Mouse (Mus musculus): ENCODE measurements around the gene Pappa2.

Gene Pappa2

DNA sequence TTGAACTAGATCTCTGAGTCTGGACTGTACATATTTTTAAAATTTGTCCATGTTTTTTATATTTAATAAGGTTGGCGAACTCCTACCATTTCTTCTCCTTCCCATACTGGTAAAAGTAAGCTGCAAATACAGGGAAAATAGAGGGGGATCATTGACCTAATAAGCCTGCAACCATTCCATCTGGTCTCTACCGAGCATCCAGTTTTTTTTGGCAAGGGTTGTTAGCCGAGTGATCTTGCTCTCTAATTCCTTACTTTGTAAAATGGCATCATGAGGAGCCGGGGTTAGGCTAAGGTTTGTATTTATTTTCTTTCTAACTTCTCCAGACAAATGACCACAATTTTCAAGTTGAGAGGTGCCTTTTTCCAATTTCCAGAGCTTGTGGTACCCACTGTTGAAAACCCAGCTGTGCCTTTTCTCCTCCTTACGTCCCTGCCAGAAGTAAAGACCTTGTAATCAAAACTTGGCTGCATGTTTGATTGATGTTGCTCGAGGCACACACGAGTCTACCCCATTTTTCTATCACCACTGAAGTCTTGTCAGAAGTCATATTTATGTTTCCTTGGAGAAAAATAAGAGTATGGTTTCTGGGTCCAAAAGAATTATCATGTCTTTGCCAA is 210.1 kb downstream of the Pappa2 start:
- in situ Hi-C loops (cut with MboI, MseI): no loop called here

DNA sequence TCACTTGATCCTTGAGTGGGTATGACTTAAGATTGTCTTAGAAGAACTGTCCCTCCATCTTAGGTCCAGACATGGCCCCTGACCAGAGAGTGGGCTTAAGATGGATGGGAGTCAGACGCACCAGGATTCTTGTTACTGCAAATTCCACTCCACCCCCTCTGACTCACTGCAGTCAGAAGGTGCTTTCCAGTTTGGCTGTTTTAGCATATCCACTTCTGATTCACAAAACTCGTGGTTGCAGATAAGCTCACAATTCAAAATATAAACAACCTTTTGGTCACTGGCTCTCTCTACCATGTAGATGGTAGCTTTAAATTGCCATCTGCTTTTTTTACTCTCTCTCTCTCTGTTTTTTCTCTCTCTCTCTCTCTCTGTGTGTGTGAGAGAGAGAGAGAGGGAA is 214.4 kb downstream of the Pappa2 start:
- in situ Hi-C loops (cut with MboI, MseI): no loop called here

DNA sequence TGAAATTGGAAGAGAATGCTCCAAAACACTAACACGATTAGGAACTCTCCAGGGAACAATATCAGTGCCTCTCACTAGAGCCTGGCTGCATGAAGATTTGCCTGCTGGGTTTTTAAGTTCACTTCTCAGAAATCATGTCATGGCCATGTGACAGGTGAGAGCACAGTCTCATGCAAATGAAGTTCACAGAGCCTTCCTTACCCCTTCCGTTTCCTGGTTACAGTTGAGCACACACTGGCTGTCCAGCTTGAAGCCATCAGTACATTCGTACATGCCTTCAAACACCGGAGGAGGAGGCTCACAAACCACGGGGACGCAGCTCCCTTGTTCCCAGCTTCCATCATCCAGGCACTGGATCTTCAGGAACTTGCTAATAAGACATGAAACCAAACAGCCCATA is 215.6 kb downstream of the Pappa2 start:
- in situ Hi-C loops (cut with MboI, MseI): no loop called here

DNA sequence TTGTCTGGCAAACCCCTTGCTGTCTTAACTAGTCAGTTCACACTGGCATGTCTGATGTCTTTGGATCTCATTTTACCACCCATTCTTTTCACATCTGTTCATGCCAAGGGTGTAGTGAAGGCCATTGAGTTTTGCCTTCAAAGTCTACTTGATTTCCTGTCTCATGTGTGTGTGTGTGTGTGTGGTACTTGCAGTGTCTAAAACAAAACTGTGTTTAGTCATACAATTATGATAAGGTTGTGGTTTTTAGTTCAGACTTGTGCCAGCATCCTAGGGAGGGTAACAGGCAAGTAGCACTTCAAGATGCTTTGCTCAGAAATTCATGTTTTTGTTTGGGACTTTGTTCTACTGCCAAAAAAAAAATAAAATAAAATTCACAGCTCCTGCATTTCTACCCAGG is 216.1 kb downstream of the Pappa2 start:
- in situ Hi-C loops (cut with MboI, MseI): no loop called here

DNA sequence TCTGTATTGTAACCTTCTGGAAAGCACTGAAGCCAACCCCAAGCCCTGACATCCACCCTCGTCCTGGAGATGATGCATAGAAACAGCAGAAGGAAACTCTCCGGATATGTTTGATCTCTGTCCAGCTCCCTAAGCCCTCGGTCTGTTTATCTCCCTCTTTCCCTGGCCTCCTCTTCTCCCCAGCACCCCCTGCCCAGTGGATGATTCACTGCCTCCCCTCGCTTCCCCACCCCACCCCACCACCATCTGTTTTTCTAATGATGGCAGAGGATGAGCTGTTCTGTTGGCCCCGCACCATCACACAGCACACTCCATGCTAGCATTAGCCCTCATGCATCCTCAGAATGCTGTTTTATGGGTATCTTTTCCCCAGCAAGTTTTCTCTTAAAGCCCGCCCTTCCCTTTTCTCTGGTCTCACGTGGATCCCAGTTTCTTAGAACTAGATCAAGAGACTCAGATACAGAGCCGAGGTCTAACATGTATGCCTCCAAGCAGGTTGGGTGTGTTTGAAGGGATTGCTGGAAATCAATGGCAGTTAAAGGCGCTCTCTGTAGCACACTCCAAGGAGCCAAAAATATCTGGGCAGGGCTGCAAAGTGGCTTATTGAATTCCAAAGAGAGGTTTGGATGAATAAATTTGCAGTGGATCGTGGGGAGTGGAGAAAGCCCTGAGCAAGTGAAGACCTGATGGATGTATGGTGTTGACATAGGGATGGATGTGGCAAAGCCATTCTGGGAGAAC is 231.8 kb downstream of the Pappa2 start:
- in situ Hi-C loops (cut with MboI, MseI): no loop called here

DNA sequence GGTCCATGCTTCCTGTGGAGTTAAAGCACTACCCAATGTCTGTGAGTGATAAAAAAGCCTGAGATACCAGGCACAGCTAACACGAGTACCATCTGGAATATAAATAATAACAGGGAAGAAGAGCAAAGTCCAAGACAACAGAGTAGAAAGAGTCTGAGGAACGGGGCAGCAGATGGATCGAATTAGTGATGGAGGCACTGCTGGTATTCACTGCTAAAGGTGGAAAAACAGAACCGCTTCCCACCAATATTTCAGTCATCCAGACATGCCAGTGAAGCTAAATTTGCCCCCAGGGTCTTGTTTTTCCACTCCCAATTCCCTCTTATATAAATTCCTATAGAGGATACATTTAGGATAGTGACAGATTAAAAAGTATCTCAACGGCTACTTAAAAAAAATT is 238.8 kb downstream of the Pappa2 start:
- in situ Hi-C loops (cut with MboI, MseI): no loop called here

DNA sequence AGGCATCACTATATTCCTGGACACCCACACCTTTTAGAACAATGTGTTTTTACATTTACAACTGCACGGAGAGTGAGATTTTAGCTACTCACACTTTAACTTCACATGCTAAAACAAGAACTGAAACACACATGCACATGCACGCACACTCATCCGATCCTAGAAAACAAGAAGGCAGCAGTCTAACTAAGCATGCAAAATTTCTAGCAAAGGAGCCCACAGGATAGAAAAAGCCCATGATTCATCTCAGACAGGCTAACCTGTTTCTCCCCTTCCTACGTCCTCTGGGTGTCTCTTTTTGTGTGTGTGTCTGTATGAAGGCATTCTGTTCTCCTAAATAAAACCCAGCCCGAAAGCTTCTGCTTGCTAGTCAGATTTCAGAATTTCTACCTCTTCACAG is 239.3 kb downstream of the Pappa2 start:
- in situ Hi-C loops (cut with MboI, MseI): no loop called here

DNA sequence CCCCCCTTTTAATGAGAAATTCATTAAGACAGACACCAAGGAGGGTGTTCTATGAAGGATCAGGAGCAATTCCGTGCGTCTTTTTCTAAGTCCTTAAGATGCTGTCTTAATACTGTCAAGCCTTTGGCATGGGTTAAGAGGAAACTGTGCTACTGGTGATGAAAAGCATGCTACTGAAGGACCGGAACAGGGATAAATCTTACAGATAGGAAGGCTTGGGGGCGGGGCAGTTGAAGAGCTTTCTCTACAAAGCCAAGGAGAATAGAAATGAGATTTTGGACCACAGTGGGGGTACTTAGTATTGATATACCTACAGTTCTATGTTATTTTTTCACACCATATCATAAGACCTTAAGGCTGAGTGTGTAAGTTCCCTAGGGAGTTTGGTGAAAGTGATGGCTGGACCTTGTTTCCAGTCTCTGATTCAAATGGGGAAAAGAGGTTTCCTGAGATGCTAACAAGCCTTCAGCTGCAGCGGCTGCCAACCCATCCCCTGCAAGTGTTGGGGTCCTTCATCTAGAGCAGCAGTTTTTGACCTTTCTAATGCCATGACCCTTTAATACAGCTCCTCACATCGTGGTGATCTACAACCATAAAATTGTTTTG is 240.0 kb downstream of the Pappa2 start:
- in situ Hi-C loops (cut with MboI, MseI): no loop called here

DNA sequence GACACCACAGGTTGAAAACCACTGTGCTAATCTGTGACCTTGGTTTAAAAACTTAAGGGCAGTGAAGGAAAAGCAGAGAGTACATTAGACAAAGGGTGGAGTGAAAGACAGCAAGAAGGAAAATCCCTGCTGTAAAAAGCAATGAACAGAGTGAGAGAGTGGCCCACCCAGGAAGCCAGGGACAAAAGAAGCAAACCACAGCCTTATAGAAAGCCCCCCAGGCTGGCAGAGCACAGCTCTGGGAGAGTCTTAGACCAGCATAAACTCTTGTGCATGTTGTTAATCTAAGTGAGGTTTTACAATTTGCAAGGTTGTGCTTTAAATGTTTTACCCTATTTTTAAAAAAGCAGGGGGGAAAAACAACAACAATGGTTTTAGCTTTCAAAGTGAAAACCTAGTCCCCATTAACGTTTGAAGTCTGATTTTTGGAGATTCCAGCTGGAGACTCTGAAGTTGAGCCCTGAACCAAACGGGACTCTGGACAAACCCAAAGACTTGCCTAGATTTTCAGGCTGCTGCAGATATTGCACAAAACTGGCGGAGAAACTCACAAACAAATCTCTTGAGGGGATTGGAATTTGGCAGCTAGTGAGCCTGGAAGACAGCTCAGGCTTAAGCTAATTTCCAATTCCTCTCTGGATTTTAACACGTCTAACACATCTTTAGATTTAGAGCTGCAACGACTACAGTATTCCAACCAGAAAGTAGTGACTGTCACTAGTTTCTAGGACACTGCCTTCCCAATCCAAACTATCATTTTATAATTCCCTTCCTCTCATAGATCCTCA is 241.0 kb downstream of the Pappa2 start:
- in situ Hi-C loops (cut with MboI, MseI): no loop called here

DNA sequence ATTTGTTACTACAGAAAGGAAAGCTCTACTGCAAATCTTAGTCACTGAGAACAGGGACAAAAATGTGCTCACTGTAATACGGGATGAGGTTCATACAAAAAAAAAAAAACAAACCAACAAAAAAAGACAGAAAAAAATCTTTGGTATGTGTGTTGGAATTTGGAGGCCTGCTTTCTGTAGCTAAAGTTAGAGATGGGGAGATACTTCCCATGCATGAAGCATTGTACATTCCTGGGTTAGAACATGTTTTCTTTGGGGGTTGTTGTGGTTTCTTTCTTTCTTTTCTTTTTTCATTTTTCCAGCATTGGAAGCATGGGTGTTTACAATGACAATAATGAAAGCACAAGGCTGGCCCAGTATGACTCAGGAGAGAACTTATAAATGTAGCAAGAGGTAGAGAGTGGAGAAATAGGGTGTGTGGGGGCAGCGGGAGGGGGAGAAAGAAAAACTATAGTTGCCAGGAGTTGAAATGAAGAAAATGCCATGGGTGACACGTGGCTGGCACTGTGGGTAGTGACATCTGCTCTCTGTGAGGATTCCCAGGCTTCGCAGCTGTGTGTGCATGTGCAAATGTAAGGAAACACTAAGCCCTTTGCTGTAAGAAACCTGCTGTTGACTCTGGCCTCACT is 247.3 kb downstream of the Pappa2 start:
- in situ Hi-C loops (cut with MboI, MseI): no loop called here

DNA sequence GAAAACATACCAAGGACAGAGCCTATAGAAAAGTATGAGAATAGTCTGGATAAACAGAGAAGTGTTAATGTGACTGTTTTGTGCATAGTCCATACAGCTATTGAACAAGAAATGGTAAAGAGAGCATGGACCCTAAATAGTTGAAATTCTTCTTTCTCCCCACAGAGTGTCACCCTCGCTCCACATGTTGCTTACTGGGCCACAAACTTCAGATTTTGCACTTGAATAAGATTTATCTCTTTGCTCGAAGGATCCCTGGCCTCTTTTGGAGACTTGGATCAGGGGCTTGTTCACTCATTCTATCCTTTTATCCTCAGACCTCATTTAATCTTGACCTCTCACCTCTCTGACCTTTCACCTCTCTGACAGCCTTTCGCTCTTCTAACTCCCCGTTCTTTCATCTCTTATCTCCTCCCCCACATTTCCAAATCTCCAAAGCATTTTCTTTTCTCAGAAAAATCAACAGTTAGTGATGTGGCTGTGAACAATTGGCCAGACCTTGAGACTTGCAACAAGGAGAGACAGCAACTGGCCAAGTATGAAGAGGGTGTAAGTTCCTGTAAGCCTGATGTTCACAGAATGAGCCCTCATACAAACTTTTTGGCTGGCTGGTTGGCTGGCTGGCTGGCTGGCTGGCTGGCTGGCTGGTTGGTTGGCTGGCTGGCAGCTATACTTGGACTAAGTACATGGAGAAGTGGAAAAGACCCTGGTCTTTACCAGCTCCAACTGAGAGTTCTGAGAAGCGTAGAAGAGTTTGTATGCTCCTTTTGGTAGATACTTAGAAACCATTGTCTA is 266.8 kb downstream of the Pappa2 start:
- in situ Hi-C loops (cut with MboI, MseI): no loop called here

DNA sequence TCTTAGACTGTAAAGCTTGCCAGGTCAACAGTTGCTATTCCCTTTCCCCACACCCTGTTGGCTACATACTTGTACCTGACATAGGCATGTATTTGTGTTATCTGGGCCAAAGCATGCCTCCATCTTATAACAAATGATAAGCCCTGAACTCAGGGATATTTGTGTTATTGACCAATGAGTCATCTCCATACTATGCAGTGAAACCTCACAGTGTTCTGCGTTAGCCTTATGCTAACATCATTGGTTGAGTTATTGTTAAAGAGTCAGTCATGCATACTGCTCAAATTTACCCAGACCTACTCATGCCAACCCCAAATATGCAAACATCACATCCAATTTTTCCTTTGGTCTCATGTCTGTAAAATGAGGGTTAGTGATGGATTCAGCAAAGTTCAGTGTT is 279.0 kb downstream of the Pappa2 start:
- in situ Hi-C loops (cut with MboI, MseI): no loop called here

DNA sequence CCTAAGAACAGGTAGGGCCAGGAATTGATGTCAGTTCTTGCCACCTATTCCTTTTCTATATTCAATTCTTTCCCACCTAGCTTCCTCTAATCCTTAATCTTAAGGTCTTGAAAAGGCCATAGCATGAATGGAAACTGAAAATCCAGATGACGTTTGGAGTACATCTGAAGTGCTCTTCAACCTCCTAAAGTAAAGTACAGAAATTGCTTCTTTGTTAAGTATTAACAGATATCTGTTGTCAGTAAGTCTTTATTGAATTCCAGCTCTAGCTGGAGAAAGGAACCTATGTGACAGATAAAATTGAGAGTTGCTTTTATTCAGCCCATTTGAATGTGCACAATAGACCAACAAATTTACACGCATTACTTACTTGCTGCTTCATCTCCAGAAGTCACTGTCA is 280.1 kb downstream of the Pappa2 start:
- in situ Hi-C loops (cut with MboI, MseI): no loop called here

DNA sequence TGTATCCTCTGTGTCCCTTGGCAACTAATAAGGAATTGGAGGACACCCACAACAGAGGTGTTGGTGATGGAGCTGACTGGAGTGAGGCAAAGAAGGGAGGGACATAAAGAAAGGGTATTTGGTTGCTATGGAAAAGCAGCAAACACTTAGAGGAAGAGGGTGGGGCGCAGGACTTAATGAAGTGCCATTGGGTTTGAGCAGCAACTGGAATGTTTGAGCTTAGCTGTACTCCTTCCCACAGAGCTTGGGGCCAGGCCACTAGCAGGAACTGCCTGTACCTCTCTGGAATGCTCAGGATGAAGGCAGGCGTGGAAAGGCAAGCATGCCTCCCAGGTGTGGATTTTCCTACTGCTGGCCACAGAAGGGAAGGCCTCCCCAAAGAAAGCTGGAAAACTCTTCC is 281.0 kb downstream of the Pappa2 start:
- in situ Hi-C loops (cut with MboI, MseI): no loop called here

DNA sequence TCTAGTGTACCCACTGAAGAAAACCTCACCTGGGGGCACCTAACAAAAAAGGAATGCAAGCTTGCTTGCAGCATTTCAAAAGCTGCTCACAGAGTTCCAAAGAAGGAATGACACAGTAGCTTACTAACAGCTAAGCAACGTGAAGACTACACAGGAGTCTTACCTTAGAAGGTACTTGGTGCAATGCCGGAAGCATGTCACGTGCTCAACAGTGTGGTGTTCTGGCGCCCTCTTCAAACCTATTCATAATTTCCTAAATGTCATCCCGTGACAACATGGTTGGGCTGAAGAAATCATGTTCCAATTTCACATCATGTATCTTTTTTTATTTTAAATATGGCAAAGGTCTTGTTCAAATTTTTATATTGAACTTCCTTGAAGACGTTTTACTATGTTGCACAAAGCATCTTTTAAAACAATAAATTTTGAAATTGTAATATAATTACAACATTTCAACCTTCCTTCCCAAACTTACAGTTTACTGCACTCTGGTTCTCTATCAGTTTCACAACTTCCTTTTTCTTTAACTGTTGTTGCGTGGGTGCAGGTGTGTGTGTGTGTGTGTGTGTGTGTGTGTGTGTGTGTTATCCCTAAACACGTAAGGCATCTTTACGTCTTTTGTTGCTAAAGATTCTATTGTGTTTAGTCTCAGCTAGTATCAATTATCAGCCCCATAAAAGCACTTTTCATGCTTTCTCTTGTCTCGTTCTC is 282.3 kb downstream of the Pappa2 start:
- in situ Hi-C loops (cut with MboI, MseI): no loop called here

DNA sequence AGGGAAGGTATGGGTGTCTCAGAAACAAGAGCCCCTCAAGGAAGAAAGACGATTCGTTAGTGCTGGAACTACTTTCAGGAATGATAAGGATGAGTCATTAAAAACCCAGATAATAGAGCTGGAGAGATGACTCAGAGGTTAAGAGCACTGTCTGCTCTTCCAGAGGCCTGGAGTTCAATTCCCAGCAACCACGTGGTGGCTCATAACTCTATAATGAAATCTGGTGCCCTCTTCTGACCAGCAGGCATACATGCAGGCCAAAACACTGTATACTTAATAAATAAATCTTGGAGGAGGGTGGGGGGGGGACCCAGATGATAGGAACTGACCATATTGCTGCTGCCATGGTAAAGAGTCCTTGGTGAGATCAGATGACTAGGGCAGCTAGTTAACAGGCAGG is 282.9 kb downstream of the Pappa2 start:
- in situ Hi-C loops (cut with MboI, MseI): no loop called here

DNA sequence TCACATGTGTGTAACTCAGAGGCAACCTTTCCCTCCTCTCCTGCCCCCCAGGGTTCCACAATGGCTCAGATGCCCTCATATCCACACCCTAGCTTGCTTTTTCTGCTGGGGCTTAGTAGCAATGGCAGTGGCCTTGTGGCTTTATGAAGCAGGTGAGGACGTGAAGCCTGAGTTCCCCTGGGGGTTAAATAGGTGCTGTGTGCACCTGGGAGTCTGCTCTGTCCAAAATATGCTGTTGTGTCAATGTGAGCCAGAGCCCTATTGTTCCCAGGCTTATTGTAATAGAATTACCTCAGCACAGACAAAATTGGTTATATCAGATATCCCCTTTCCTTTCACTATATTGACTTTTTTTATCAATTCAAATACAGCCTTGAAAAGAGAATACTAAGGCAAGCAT is 292.6 kb downstream of the Pappa2 start:
- in situ Hi-C loops (cut with MboI, MseI): no loop called here

DNA sequence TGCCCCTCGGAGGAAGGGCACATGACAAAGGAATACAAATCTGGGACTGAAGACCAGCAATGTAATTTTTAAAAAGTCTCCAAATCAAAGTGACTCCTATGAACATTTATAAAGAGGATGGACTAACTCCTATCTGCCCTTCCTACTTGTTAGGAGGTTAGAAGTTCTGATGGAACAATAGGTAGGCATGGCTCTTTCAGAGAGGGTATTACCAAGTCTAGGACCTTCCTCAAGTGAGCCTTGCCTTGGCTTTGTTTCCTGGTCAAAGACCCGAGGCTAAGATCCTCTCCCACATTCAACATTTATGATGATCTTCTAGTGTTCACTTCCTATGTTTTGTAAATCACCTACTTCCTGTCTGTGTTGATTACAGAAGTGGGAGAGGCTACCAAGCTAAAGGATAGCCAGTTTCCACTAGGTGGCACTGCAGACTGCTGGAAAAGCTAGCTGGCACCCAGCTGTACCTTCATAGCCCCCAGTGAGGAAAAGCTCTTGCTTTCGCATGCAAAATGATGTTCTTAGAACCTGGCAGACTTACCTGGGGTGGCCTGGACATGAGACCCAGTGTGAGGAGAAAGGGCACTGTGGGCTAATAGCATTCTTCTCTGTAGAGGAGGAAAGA is 310.2 kb downstream of the Pappa2 start:
- in situ Hi-C loops (cut with MboI, MseI): loop anchor here (10.0 kb wide), 1 partner anchor 465 kb away; no protein-coding TSS in a partner anchor

DNA sequence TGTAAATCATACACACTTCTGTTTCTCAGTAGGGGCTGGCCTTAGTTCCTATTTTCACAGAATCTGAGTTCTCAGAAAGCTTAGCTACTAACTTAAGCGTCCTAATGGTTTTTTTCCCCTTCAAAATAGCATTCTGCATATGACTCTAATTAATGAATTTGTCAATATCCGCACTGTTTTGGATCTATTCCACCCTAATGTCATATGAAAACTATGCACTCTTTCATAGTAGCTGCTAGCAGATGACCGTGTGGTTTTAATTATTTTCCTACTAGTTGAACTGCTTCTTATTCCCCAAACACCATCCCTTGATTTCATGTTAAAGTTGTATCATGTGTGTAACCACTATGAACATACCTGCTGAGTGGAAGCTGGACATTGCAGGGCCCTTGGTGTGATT is 314.3 kb downstream of the Pappa2 start:
- in situ Hi-C loops (cut with MboI, MseI): no loop called here

All from T-helper 2 cell (primary cell).